Mouse (Mus musculus) kidney, adult 2 months (tissue): ENCODE results near the gene Slc9a2.

Source experiments
- CTCF ChIP-seq: fragments of 200-500 bp; conservative IDR thresholded peaks from 2 replicates; pipeline ENCODE4 v1.5.1; 2011; ENCODE audit warnings: low read depth, mild to moderate bottlenecking, control low read depth, low read length, moderate library complexity, mixed read lengths; ENCODE audit not compliant: insufficient read depth, insufficient read length
- POLR2A ChIP-seq: fragments of 200-500 bp; IDR thresholded peaks from one replicate; pipeline ENCODE4 v1.6.1; 2011; ENCODE audit warnings: low read depth, low read length, control low read depth

DNA sequence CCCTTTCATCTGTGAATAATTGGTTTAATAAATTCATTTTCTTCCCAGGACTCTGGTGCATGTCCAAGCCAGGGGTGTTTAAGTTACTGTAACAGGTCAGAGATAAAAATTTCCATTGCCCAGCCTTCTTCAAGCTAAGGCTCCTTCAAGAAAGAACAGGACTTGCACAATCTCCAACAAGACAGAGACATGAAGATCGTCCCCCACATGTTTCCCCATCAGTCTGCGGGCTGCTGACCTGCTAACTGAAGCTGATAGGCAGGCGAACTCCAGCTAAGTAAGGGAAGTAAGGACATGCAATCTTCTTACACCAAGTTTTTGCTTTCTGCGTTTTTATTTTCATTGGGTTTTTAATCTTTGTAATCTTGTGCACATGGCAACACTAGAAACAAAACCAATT is 45.8 kb upstream of the Slc9a2 start:
- no peak for TF ChIP-seq POLR2A
- TF ChIP-seq CTCF, result no peak
